Mouse (Mus musculus): ENCODE measurements around the gene Tmem230.
"Not testable (repeated sequence)": the region's sequence is repeated elsewhere in the genome, so short reads cannot be mapped to it uniquely, and the experiment has no call there.

Tmem230 gene

GRCm38 (mm10) chr2:132247539-132248313 lies at the start of gene Tmem230:
TSS of gene Tmem230 (minus strand) at chr2:132247807.
- DNase-seq (ENCODE audit: low read depth, low spot score) = peak; percentile 93

GRCm38 (mm10) chr2:132293694-132294450 lies 46.3 kb upstream of the Tmem230 start:
- no peak for DNase-seq (ENCODE audit: low read depth, low spot score)

- DNase-seq (ENCODE audit: low read depth, low spot score) = no peak
Measured at GRCm38 (mm10) chr2:132292083-132292482, 44.5 kb upstream of the Tmem230 start.

- no peak for DNase-seq (ENCODE audit: low read depth, low spot score)
Measured at GRCm38 (mm10) chr2:132291265-132291664, 43.7 kb upstream of the Tmem230 start.

- DNase-seq (ENCODE audit: low read depth, low spot score) = no peak
Measured at GRCm38 (mm10) chr2:132290808-132291207, 43.2 kb upstream of the Tmem230 start.

- not testable (repeated sequence) for DNase-seq (ENCODE audit: low read depth, low spot score)
Measured at GRCm38 (mm10) chr2:132289213-132289612, 41.6 kb upstream of the Tmem230 start.

GRCm38 (mm10) chr2:132286376-132287076 lies 38.9 kb upstream of the Tmem230 start:
- no peak for DNase-seq (ENCODE audit: low read depth, low spot score)

- DNase-seq (ENCODE audit: low read depth, low spot score) = not testable (repeated sequence)
Measured at GRCm38 (mm10) chr2:132285722-132286121, 38.1 kb upstream of the Tmem230 start.

- no peak for DNase-seq (ENCODE audit: low read depth, low spot score)
Measured at GRCm38 (mm10) chr2:132284492-132285139, 37.0 kb upstream of the Tmem230 start.

- no peak for DNase-seq (ENCODE audit: low read depth, low spot score)
Measured at GRCm38 (mm10) chr2:132283236-132284070, 35.8 kb upstream of the Tmem230 start.

- DNase-seq (ENCODE audit: low read depth, low spot score) = no peak
Measured at GRCm38 (mm10) chr2:132282453-132283174, 35.0 kb upstream of the Tmem230 start.

- DNase-seq (ENCODE audit: low read depth, low spot score) = no peak
Measured at GRCm38 (mm10) chr2:132281560-132282452, 34.2 kb upstream of the Tmem230 start.

- DNase-seq (ENCODE audit: low read depth, low spot score) = no peak
Measured at GRCm38 (mm10) chr2:132280518-132281120, 33.0 kb upstream of the Tmem230 start.

- no peak for DNase-seq (ENCODE audit: low read depth, low spot score)
Measured at GRCm38 (mm10) chr2:132279978-132280377, 32.4 kb upstream of the Tmem230 start.

- DNase-seq (ENCODE audit: low read depth, low spot score) = no peak
Measured at GRCm38 (mm10) chr2:132279336-132279882, 31.8 kb upstream of the Tmem230 start.

GRCm38 (mm10) chr2:132278273-132278853 lies 30.8 kb upstream of the Tmem230 start:
- no peak for DNase-seq (ENCODE audit: low read depth, low spot score)

- DNase-seq (ENCODE audit: low read depth, low spot score) = no peak
Measured at GRCm38 (mm10) chr2:132276249-132276648, 28.6 kb upstream of the Tmem230 start.

- DNase-seq (ENCODE audit: low read depth, low spot score) = no peak
Measured at GRCm38 (mm10) chr2:132275527-132275926, 27.9 kb upstream of the Tmem230 start.
